Mouse (Mus musculus) cerebellum, adult 11-12 months (tissue): Measurements from ENCODE around the gene Scd1.
A peak's percentile ranks its signal among the peaks of the same experiment; 100 is the strongest.
"Not testable (repeated sequence)": the region's sequence is repeated elsewhere in the genome, so short reads cannot be mapped to it uniquely, and the experiment has no call there.

Source experiments
- DNase-seq: peaks from one replicate; pipeline ENCODE4 v3.0.0; 2022

The Scd1 gene

GRCm38 (mm10) chr19:44396742-44397141, 10.9 kb downstream of the Scd1 start:
- DNase-seq = no peak

DNA sequence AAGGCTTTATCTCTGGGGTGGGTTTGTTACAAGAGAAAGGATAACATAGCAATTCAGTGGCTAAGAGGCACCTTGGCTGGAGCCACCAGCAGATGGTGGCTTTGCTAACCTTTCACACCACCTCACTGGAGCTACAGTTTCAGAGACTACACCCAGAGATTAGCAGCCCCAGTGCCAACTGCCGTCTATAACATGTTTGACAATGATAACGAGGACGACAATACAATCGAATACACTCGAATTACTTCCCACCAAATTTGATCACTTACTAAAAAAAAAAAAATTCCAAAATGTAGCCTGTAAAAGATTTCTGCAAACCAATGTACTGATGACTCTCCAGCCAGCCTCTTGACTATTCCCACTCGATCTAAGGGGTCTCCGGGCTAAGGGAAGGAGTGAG, 12.7 kb downstream of the Scd1 start:
- no peak for DNase-seq

DNA sequence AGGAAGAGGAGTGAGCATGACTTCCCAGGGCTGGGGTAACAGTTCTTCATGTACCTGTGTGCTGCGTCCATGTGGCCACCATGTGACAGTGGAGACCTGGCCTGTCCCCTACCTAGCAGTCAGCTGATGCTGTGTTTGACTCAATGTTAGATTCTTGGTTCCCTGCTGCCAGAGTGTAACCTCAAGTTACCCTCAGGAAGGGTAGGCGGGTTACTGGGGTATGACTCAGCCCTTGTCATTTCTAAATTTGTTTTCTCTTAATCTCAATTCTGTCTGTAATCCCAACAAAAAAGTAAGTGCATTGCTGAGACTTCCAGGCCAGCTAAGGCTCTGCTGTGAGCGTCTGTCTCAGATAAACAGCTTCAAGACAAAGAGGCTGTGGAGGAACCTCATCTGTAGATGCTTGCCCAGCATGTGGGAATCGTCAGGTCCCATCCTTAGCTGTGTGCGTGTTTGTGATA, 13.7 kb downstream of the Scd1 start:
- DNase-seq = no peak

- no peak for DNase-seq
Observed at GRCm38 (mm10) chr19:44392339-44393009, 15.2 kb downstream of the Scd1 start.

- DNase-seq = no peak
Observed at GRCm38 (mm10) chr19:44391856-44392255, 15.8 kb downstream of the Scd1 start.

DNA sequence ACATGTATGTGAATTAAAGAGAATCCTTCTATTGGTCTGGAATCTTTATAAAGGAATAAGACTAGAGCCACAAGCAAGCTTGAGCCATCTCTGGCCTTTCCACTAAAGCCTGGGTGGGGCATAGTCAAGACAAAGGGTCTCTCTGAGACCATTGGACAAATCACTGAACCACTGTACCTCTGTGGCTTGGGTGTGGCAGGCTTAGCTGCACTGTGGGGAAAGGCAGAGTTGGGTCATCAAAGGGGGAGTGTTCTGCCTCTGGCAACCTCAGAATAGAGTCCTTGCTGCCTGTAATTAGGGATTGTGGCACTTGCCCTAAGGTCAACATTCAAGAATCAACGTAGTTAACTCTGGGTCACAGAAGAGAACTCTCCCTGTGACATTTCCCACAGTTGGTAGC, 18.2 kb downstream of the Scd1 start:
- no peak for DNase-seq

- DNase-seq = peak; percentile 93
Observed at GRCm38 (mm10) chr19:44388475-44389428, 18.9 kb downstream of the Scd1 start.

GRCm38 (mm10) chr19:44387746-44388474, 19.8 kb downstream of the Scd1 start:
- DNase-seq = no peak

- no peak for DNase-seq
Observed at GRCm38 (mm10) chr19:44387089-44387671, 20.5 kb downstream of the Scd1 start.

- DNase-seq = no peak
Observed at GRCm38 (mm10) chr19:44385887-44386498, 21.7 kb downstream of the Scd1 start.

DNA sequence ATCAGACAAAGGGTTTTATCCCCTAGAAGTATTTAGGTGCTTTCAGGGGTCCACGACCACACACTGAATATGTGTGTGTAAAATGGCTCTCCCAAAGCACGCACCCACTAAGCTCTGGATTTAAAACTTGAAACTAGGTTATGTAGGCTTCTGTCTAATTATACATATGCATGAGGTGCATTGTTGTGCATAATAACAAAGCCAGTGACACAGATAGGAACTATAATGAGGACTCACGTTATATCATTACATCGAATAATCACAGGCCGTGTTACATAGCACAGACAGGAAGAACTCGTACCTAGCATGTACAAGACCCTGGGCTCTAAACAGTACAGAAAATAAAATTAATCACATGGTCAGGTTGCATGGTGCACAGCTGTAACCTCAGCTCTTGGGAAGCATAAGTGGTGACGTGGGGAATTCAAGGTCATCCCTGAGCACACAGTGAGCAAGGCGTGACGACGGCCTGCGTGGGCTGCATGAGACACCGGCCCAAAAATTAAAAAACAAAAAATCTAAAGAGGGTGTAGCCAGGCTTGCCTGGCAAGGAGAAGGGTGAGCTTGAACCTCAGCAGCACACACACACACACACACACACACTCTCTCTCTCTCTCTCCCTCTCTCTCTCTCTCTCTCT, 24.9 kb downstream of the Scd1 start:
- no peak for DNase-seq

GRCm38 (mm10) chr19:44380065-44380464, 27.6 kb downstream of the Scd1 start:
- no peak for DNase-seq

- DNase-seq = no peak
Observed at GRCm38 (mm10) chr19:44379090-44379489, 28.6 kb downstream of the Scd1 start.

DNA sequence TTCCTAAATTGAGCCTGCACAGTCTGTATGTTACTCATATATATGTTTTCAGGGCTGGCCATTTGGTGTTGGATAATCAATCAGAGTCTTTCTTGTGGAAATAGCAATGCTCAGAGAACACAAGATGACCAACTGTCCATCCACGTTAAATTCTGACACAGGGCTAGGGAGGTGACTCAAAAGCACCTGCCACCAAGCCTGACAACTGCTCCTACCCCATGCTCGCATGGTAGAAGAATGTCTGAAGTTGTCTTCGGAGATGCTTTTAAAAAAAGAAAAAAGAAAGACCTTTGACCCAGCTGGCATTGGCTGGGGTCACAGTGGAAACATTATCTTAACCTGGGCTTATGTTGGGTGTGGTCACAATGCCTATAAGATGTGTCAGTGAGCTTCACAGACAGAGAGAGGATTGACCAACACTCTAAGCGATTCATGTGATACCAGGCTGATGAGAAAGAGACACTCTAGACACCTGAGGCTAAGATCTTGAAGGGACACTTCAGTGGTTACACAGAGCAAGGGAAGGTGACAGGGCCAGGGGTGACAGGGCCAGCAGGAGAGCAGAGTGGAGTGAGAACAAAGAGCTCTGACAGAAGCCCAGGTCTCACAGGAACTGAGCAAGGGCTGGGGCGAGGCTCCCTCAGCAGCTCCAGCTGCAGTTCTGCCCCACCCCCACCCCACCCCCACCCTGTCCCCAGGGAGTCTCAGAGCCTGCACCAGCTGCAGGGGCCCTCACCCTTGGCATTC, 29.9 kb downstream of the Scd1 start:
- no peak for DNase-seq

DNA sequence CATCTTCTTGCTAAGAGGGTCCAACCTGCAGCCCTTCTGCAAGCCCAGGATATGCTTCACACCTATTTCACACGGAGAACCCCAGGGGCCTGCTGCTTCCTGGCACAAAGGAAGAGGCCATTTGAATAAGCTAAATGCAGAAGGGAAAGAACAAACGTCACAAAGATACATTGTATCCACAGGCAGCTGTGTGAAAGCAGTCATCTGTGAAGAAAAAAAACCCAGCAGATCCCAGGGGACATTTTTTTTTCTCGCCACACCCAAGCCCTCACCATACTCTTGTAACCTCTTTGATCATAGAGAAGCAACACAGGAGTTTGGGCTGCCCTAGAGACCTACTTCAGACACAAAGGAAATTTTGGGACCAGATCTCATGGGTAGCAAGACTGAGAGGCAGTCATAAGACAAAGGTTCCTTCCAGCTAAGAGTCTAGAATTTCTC, 31.1 kb downstream of the Scd1 start:
- DNase-seq = no peak

- DNase-seq = peak; percentile 82
Observed at GRCm38 (mm10) chr19:44372969-44373368, 34.7 kb downstream of the Scd1 start.

DNA sequence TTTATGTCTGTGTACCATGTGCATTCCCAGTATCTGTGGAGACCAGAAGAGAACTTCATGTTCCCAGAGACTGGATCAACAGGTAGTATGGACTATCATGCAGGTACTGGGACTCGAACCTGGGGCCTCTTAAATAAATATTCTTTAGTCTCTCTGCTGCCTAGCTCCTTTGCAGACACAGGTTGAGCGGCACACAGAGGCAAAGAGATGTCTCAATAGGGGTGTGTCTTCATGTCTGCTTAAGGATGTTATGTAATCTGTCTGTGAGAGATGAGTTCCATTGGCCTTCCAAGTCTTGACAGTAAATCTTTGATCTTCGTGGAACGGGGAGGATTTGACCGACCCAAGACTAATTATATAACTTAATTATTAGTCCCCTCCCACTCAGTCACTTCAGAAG, 37.4 kb downstream of the Scd1 start:
- DNase-seq = no peak

DNA sequence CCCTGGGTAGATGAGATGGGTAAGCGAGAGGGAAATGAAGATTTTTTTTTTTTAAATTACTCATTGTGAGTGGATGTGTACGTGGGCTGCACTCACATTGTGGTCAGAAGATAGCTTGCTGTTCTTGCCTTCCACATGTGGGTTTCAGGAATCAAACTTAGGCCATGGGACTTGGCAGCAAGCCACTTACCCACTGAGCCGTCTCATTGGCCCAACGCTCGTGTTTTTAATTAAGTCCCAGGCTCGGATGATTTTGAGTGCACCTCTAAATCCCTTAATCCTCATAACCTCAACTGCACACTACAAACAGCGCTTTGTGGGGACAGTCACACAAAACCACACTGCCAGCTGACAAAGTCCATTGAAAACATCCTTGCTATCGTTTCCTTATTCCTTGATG, 38.3 kb downstream of the Scd1 start:
- DNase-seq = no peak

DNA sequence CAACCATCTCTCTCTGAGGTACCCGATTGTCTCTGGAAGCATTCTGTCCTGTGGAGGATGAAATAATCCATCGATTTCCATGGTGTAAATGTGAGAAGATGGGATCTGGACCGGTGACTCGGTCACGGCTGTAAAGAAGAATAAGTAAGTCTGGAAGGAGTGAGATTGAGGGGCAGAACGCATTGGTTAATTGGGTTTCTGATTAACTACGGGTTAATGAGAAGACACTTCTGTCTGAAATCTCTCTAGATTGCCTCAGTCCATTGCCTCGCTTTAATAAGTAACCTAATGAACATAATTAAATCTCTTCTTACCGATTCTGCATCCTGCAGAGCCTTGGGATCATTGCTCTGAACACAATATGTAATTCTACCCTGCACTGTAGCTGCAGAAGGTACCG, 40.6 kb downstream of the Scd1 start:
- not testable (repeated sequence) for DNase-seq

- no peak for DNase-seq
Observed at GRCm38 (mm10) chr19:44365733-44366132, 41.9 kb downstream of the Scd1 start.

DNA sequence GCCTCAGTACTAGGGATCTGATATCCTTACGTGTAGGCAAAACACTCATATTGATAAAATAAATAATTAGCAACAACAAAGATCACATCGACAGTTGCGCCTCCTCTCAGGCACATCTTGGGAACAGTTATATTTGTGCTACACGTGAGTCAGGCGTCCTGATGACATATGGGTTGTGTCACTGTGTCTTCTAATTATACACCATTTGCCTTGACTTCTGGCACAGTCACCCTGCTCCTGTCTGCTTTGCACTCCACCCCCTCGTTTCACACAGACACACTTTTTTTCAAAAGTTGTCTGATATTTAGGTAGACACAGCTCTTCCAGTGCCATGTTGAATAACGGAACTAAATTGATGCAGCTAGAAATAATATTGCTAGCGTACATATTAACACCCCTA, 43.6 kb downstream of the Scd1 start:
- DNase-seq = no peak
